Mouse (Mus musculus) skeletal muscle tissue, adult 2 months (tissue): ENCODE results near the gene Gm49325.
"Not testable (repeated sequence)": the region's sequence is repeated elsewhere in the genome, so short reads cannot be mapped to it uniquely, and the experiment has no call there.

Experiments
- DNase-seq: peaks from one replicate; pipeline ENCODE4 v3.0.0-alpha.2; 2012; ENCODE audit warnings: low read depth, low spot score

Gm49325 gene

DNA sequence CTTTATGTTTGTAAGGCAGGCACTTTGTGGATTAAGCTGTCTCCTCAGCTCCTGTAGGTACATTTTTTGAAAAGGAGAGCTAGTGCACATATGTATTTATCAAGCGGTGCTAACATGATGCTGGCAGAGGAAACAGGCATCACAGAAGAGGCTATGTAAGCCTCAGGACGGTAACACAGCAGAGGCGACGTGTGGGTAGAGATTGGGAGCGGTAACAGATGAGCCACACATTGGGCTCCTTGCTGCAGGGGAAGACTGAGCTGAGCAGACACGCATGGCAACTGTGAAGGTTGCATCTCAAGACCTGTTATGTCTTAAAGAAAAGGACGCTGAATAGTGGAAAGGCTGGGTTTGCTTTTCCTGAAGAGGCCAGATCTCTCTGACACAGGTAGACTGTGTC is 77.0 kb downstream of the Gm49325 start:
- no peak for DNase-seq

DNA sequence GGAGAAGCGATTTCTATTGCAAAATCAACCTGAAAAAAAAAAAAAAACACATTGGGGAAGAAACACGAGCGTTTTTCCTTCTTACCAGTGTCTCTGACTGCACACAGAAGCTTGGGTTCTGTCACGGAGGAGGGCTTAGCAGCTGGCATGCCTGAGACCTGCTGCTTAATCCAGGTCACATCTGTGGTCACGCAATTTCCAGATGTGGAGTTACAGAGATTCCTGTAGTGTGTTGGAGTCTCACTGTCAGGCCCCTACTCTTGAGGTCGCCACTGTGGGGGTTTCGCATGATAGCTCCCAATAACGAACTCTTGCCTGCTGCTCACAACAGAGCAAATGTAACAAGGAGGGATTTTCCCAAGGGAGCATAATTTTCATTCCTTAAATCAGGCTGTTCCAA is 78.2 kb downstream of the Gm49325 start:
- no peak for DNase-seq

DNA sequence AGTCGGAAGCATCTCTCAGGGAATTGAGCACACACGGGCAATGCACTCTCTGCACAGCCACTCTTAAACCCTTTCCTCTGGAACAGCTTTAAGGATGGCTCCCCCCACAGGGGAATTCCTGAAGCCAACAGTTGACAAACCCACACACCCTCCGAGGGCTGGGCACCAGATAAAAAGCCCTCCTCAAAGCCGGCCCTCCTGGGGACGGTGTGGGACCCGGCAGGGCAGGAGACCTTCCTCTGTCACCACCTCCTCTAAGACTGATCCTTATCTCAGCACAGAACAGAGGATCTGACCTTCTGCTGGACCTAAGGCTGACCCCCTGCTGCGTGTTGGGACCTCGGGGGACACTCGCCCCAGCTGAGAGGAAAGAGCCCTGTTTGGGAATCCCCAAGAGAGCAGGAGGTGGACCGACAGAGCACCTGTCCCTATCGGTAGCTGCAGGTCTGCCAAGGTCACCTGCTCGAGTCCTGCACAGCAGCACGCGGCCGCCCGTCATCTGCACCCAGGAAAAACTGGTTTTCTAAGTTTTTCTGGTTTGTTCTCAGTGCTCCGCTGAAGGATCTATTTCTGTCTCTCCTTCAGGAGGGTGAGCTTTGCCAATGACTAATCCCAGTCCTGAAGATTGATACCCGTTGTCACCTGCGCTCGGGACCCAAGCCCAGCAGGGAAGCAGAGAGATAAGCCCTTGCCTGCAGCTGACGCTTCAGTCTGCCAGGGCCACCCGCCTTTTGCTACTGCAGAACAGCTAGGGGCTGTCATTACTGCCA is 80.1 kb downstream of the Gm49325 start, which contains the start of gene Tspear:
TSS of gene Tspear (plus strand) at position 675 of the 770 bp plus-strand sequence.
- no peak for DNase-seq

DNA sequence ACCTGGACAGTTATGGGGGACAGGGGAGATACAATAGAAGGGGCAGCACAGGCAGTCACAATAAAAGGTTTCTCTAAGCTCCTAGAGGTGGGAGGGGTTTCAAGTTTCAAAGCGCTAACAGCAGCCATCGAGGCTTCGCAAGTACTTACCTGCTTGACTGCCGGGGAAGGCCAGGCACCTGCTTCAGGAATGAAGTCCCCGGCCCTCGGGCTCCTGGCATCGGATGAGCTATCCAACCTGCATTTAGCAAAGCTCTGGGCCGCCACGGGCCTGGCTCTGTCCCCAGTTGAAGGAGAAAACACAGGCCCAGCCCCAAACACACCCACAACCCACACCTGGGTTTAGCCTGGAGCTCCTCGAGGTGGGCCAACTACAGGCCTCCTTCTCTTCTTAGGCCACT is 81.0 kb downstream of the Gm49325 start:
- DNase-seq: no peak

DNA sequence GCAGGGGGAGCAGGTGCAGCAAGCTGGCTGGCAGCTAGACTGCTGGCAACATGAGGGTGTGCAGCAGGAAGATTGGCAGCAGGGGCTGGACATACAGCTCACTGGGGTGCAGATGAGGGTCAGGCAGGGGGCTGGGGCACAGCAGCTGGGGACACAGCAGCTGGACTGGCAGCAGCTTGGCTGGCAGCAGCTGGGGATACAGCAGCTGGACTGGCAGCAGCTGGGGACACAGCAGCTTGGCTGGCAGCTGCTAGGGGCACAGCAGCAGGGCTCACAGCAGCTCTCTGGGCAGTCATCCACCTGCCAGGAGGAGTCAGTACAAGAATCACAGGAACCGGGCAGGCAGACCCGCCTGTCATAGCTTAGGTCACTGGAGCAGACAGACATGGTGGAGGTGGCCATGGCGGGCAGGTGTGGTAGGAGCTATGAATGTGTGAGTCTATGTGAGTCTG is 84.4 kb downstream of the Gm49325 start, which contains the start of gene Gm19402:
TSS of gene Gm19402 (minus strand) at position 402 of the 452 bp plus-strand sequence.
- DNase-seq: not testable (repeated sequence)
